Mouse (Mus musculus): Measurements from ENCODE around the gene Gm14412. TPM values are rescaled to one million over a fixed set of nuclear protein-coding genes. Genes with fewer than 3 reads are reported as not detected.

Gene Gm14412
- polyA plus RNA-seq, 1 experiment from 2014 or later = 0.31 TPM

Other genes with a start within 250 kb of the Gm14412 start
- gene Gm14401, start 250.0 kb downstream of the Gm14412 start, polyA plus RNA-seq (2015; fragmentation: Nextera tagmentation; extraction: Ambion mirVana) = not detected in 2 replicates
- 33.5 and 35.8 TPM in 2 replicates for gene Gm14410, start 117.9 kb downstream of the Gm14412 start, polyA plus RNA-seq (2015; fragmentation: Nextera tagmentation; extraction: Ambion mirVana)
- not detected in 2 replicates for gene Gm14409, start 57.3 kb downstream of the Gm14412 start, polyA plus RNA-seq (2015; fragmentation: Nextera tagmentation; extraction: Ambion mirVana)
- 6.5 and 7.9 TPM in 2 replicates for gene Gm14418, start 74.0 kb upstream of the Gm14412 start, polyA plus RNA-seq (2015; fragmentation: Nextera tagmentation; extraction: Ambion mirVana)
- gene Zfp970, start 140.4 kb upstream of the Gm14412 start, polyA plus RNA-seq (2015; fragmentation: Nextera tagmentation; extraction: Ambion mirVana) = 6.3 and 6.5 TPM in 2 replicates
- gene Gm14403, start 173.9 kb upstream of the Gm14412 start, polyA plus RNA-seq (2015; fragmentation: Nextera tagmentation; extraction: Ambion mirVana) = 3.2 and 4.2 TPM in 2 replicates

Data from hindbrain, embryonic 13.5 days (tissue).